Mouse (Mus musculus) B cell, adult 67 days (primary cell): ENCODE data around the gene Gtf3c3. TPM values are rescaled to one million over a fixed set of nuclear protein-coding genes. Genes with fewer than 3 reads are reported as not detected.

Source experiments
- total RNA-seq, 2 experiments: library from RNA; stranded (reverse); gene quantifications; 4 replicates each; pipeline ENCODE4 v1.2.4; 2023

Gtf3c3 gene
- 10 to 100 TPM; 19.2 to 27.3 TPM for total RNA-seq

DNA sequence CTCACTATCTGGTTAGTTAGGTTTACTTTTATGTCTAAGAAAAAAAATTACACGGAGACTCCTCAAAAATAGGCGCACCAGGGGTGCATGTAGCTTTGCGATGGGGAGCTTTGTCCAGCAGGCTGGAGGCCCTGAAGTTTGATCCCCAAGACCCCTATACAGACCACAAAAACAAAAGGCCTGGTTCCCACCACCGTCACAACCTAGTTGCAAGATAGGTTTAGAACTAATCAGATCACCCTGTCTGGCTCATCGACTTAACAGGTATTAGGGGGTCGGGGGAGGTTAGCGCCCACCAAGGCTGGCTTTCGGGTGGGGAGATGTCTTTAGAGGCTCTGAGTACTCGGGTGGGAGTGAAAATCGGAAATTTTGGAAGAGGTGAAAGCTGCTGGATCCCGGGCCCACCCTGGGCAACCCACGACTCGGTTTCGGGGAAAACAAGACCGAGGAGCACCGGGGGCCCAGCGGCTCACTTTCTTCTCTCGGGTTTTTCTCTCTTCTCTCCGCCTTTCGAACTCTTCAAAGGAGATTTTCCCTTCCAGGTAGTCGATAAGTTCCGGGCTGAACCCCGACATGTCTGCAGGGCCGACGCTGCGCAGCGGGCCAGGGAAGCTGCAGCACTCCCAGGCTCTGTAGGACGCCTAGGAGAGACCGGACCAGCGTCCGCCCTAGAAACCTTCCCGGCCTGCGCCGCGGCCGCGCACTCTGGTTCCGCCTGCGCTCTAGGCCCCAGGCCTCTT, at the start of gene Gtf3c3:
Gene Gtf3c3, minus strand, starts transcription at position 632 of the 740 bp plus-strand sequence.

Other genes with a start within 250 kb of the Gtf3c3 start
- under 1 TPM; 0.29 to 0.33 TPM for gene Hecw2, start 243.8 kb downstream of the Gtf3c3 start, total RNA-seq
- under 1 TPM in 1 of 2 experiments, not detected in 1; 0.52 TPM for gene Ccdc150, start 188.3 kb downstream of the Gtf3c3 start, total RNA-seq
- 100 to 1,000 TPM; 126 to 141 TPM for gene Pgap1, start 118.7 kb upstream of the Gtf3c3 start, total RNA-seq